Mouse (Mus musculus) megakaryocyte, embryonic 14.5 days (primary cell): Measurements from ENCODE around the gene Mast4. TPM values are rescaled to one million over a fixed set of nuclear protein-coding genes. Genes with fewer than 3 reads are reported as not detected.

Experiments
- H3K27me3 ChIP-seq: replicated peaks from 2 replicates; pipeline ENCODE3; 2012; ENCODE audit warnings: inconsistent platforms
- H3K36me3 ChIP-seq: replicated peaks from 2 replicates; pipeline ENCODE3; 2012; ENCODE audit warnings: low read length, inconsistent platforms, mixed read lengths
- H3K4me1 ChIP-seq: 2 replicates; pipeline ENCODE4 v1.6.1; 2012; ENCODE audit warnings: inconsistent platforms
- H3K4me3 ChIP-seq: replicated peaks from 2 replicates; pipeline ENCODE3; 2012; ENCODE audit warnings: moderate library complexity, mild to moderate bottlenecking, inconsistent platforms
- H3K9me3 ChIP-seq: 2 replicates; pipeline ENCODE4 v1.6.1; 2012; ENCODE audit warnings: inconsistent platforms
- FLI1 ChIP-seq: IDR thresholded peaks from 2 replicates; pipeline ENCODE4 v1.6.1; 2012; ENCODE audit warnings: low read length, inconsistent platforms, mixed read lengths
- GATA1 ChIP-seq: IDR thresholded peaks from 3 replicates; pipeline ENCODE4 v1.6.1; 2012; ENCODE audit warnings: mixed read lengths, low read length, inconsistent platforms, borderline replicate concordance
- polyA plus RNA-seq: library from polyadenylated mRNA; stranded (reverse); fragments of >175 nt; gene quantifications from 2 replicates; pipeline ENCODE4 v1.2.3, GENCODE M21; 2012; ENCODE audit warnings: low replicate concordance; ENCODE audit not compliant: insufficient read depth

Gene Mast4
- polyA plus RNA-seq, 1 experiment, result 3.5 TPM

- no peak overlapping the region for H3K4me3 ChIP-seq
- no peaks in the 10 kb centered on the region for H3K36me3 ChIP-seq
- H3K9me3 ChIP-seq, result peaks cover 5% of the 10 kb centered on the region; the same call in 1 of the 2 replicates
- H3K27me3 ChIP-seq, result peaks cover 2% of the 10 kb centered on the region
- H3K4me1 ChIP-seq, result no peaks in the 10 kb centered on the region
- TF ChIP-seq FLI1, result no peak
- TF ChIP-seq GATA1, result no peak
Measured at GRCm38 (mm10) chr13:103201016-103201760, 133.1 kb downstream of the Mast4 start.

- TF ChIP-seq FLI1, result no peak
- TF ChIP-seq GATA1, result no peak
- Histone ChIP-seq H3K4me1 (no peaks in the 10 kb centered on the region), H3K4me3 (no peak overlapping the region), H3K36me3 (no peaks in the 10 kb centered on the region), H3K9me3 (peaks cover 5% of the 10 kb centered on the region; the same call in 1 of the 2 replicates), H3K27me3 (peaks cover 4% of the 10 kb centered on the region)
Measured at GRCm38 (mm10) chr13:103199823-103200660, 134.3 kb downstream of the Mast4 start.

GRCm38 (mm10) chr13:103198210-103198940 is 135.9 kb downstream of the Mast4 start:
- peaks cover 7% of the 10 kb centered on the region; the same call in 1 of the 2 replicates for H3K9me3 ChIP-seq
- H3K27me3 ChIP-seq, result peaks cover 4% of the 10 kb centered on the region
- H3K4me3 ChIP-seq, result no peak overlapping the region
- TF ChIP-seq FLI1, result no peak
- no peak for TF ChIP-seq GATA1
- H3K4me1 ChIP-seq, result no peaks in the 10 kb centered on the region
- H3K36me3 ChIP-seq, result no peaks in the 10 kb centered on the region

GRCm38 (mm10) chr13:103196307-103196706 is 138.0 kb downstream of the Mast4 start:
- no peaks in the 10 kb centered on the region for H3K4me1 ChIP-seq
- no peak for TF ChIP-seq GATA1
- TF ChIP-seq FLI1, result no peak

GRCm38 (mm10) chr13:103195847-103196246 is 138.4 kb downstream of the Mast4 start:
- H3K36me3 ChIP-seq, result no peaks in the 10 kb centered on the region
- no peak for TF ChIP-seq GATA1
- no peak for TF ChIP-seq FLI1
- H3K4me3 ChIP-seq, result no peak overlapping the region
- H3K9me3 ChIP-seq, result peaks cover 16% of the 10 kb centered on the region; the same call in 1 of the 2 replicates
- peaks cover 4% of the 10 kb centered on the region for H3K27me3 ChIP-seq
- no peaks in the 10 kb centered on the region for H3K4me1 ChIP-seq

More at GRCm38 (mm10) chr13:103196307-103196706, 138.0 kb downstream of the Mast4 start:
- H3K4me3 ChIP-seq, result no peak overlapping the region
- H3K9me3 ChIP-seq, result peaks cover 15% of the 10 kb centered on the region; the same call in 1 of the 2 replicates
- no peaks in the 10 kb centered on the region for H3K36me3 ChIP-seq
- peaks cover 4% of the 10 kb centered on the region for H3K27me3 ChIP-seq

GRCm38 (mm10) chr13:103183566-103183965 is 150.7 kb downstream of the Mast4 start:
- no peak for TF ChIP-seq GATA1
- no peak for TF ChIP-seq FLI1
- no peaks in the 10 kb centered on the region for H3K27me3 ChIP-seq
- no peak overlapping the region for H3K4me3 ChIP-seq
- H3K9me3 ChIP-seq, result peaks cover 9% of the 10 kb centered on the region
- H3K4me1 ChIP-seq, result no peaks in the 10 kb centered on the region
- H3K36me3 ChIP-seq, result no peaks in the 10 kb centered on the region

GRCm38 (mm10) chr13:103181836-103182235 is 152.5 kb downstream of the Mast4 start:
- TF ChIP-seq GATA1 (no peak), FLI1 (no peak)
- H3K4me1 ChIP-seq, result no peaks in the 10 kb centered on the region
- peaks cover 9% of the 10 kb centered on the region for H3K9me3 ChIP-seq
- H3K4me3 ChIP-seq, result no peak overlapping the region
- H3K36me3 ChIP-seq, result no peaks in the 10 kb centered on the region
- peaks cover 2% of the 10 kb centered on the region for H3K27me3 ChIP-seq

- Histone ChIP-seq H3K27me3 (peaks cover 4% of the 10 kb centered on the region), H3K4me1 (no peaks in the 10 kb centered on the region), H3K36me3 (no peaks in the 10 kb centered on the region), H3K9me3 (peaks cover 8% of the 10 kb centered on the region), H3K4me3 (no peak overlapping the region)
- TF ChIP-seq GATA1 (no peak), FLI1 (no peak)
Measured at GRCm38 (mm10) chr13:103176871-103177270, 157.4 kb downstream of the Mast4 start.

GRCm38 (mm10) chr13:103174431-103174830 is 159.9 kb downstream of the Mast4 start:
- Histone ChIP-seq H3K4me1 (no peaks in the 10 kb centered on the region), H3K9me3 (no peaks in the 10 kb centered on the region), H3K36me3 (no peaks in the 10 kb centered on the region), H3K4me3 (no peak overlapping the region), H3K27me3 (peaks cover 4% of the 10 kb centered on the region)
- TF ChIP-seq FLI1 (no peak), GATA1 (no peak)
